Mouse (Mus musculus) midbrain, embryonic 10.5 days (tissue): ENCODE data around the gene Ccdc28b. TPM values are rescaled to one million over a fixed set of nuclear protein-coding genes. Genes with fewer than 3 reads are reported as not detected.

Experiments used
- DNase-seq: peaks from one replicate; pipeline ENCODE4 v3.0.0-alpha.2; 2017; ENCODE audit warnings: low spot score
- H3K27ac ChIP-seq: fragments of 300-500 bp; sonication (generic); replicated peaks from 2 replicates; pipeline ENCODE4 v1.5.1; 2016; ENCODE audit warnings: mild to moderate bottlenecking
- H3K27me3 ChIP-seq: fragments of 300-500 bp; sonication (generic); 2 replicates; pipeline ENCODE4 v1.6.1; 2016; ENCODE audit warnings: low read depth, mild to moderate bottlenecking; ENCODE audit not compliant: poor library complexity, severe bottlenecking
- H3K36me3 ChIP-seq: fragments of 300-500 bp; sonication (generic); 2 replicates; pipeline ENCODE4 v1.6.1; 2016; ENCODE audit warnings: mild to moderate bottlenecking, moderate library complexity
- H3K4me1 ChIP-seq: fragments of 300-500 bp; sonication (generic); 2 replicates; pipeline ENCODE4 v1.6.1; 2016
- H3K4me3 ChIP-seq: fragments of 300-500 bp; sonication (generic); 2 replicates; pipeline ENCODE4 v1.5.1; 2016; ENCODE audit warnings: mild to moderate bottlenecking, moderate library complexity
- H3K9me3 ChIP-seq: fragments of 300-500 bp; sonication (generic); replicated peaks from 2 replicates; pipeline ENCODE4 v1.6.1; 2016; ENCODE audit warnings: mild to moderate bottlenecking
- WGBS: fragments of 180-500 bp; shearing (Covaris S2); methylation state at CpG from one replicate; pipeline ENCODE4 v1.1.7; 2016; 5-methylcytosine and 5-hydroxymethylcytosine counted together
- polyA plus RNA-seq: library from polyadenylated mRNA; unstranded; fragments of >200 nt; fragmentation: Nextera tagmentation; extraction: Ambion mirVana; gene quantifications from 2 replicates; pipeline ENCODE4 v1.2.1, GENCODE M21; 2016

The Ccdc28b gene
- polyA plus RNA-seq = 58.6 and 74.5 TPM in 2 replicates

- peak; percentile 61 for DNase-seq
- Histone ChIP-seq H3K4me3 (peak within 1 kb of the TSS; percentile 73), H3K9me3 (no peaks in the 10 kb centered on the region), H3K36me3 (peaks cover 29% of the 10 kb centered on the region), H3K4me1 (peaks cover 46% of the 10 kb centered on the region), H3K27me3 (no peaks in the 10 kb centered on the region), H3K27ac (peak within 1 kb of the TSS; percentile 89)
- under 1% methylated on average over 10 of the region's 10 CpGs for WGBS
Observed at GRCm38 (mm10) chr4:129623681-129624091, at the start of gene Ccdc28b. Gene Ccdc28b, minus strand, starts transcription at chr4:129623947.

- Histone ChIP-seq H3K27ac (peak overlapping the region; percentile 93), H3K4me3 (peak overlapping the region; percentile 93), H3K27me3 (no peaks in the 10 kb centered on the region), H3K9me3 (no peaks in the 10 kb centered on the region), H3K4me1 (peaks cover 23% of the 10 kb centered on the region), H3K36me3 (peaks cover 29% of the 10 kb centered on the region)
- 12% methylated on average over 10 of the region's 10 CpGs for WGBS
- DNase-seq = no peak
Observed at GRCm38 (mm10) chr4:129672878-129673449, 49.2 kb upstream of the Ccdc28b start.

- H3K36me3 ChIP-seq = peaks cover 24% of the 10 kb centered on the region
- H3K4me1 ChIP-seq = peaks cover 23% of the 10 kb centered on the region
- H3K9me3 ChIP-seq = no peaks in the 10 kb centered on the region
- peak; percentile 91 for DNase-seq
- H3K27ac ChIP-seq = peak within 1 kb of the TSS; percentile 93
- under 1% methylated on average over 65 of the region's 65 CpGs for WGBS
- H3K27me3 ChIP-seq = no peaks in the 10 kb centered on the region
- H3K4me3 ChIP-seq = peak within 1 kb of the TSS; percentile 93
Observed at GRCm38 (mm10) chr4:129672083-129672877, 48.5 kb upstream of the Ccdc28b start, which contains the start of gene Kpna6. Gene Kpna6, minus strand, starts transcription at chr4:129672767.

GRCm38 (mm10) chr4:129671491-129672082, 47.8 kb upstream of the Ccdc28b start:
- DNase-seq = peak; percentile 46
- Histone ChIP-seq H3K4me3 (peak overlapping the region; percentile 93), H3K27me3 (no peaks in the 10 kb centered on the region), H3K4me1 (peaks cover 23% of the 10 kb centered on the region), H3K36me3 (peaks cover 23% of the 10 kb centered on the region), H3K27ac (peak overlapping the region; percentile 93), H3K9me3 (no peaks in the 10 kb centered on the region)
- 11% methylated on average over 12 of the region's 12 CpGs for WGBS

GRCm38 (mm10) chr4:129662255-129662813, 38.6 kb upstream of the Ccdc28b start:
- no peak for DNase-seq
- Histone ChIP-seq H3K27me3 (no peaks in the 10 kb centered on the region), H3K4me3 (no peak overlapping the region), H3K27ac (no peak overlapping the region), H3K4me1 (no peaks in the 10 kb centered on the region), H3K36me3 (peaks cover 80% of the 10 kb centered on the region), H3K9me3 (no peaks in the 10 kb centered on the region)
- WGBS = 91% methylated on average over 3 of the region's 3 CpGs

GRCm38 (mm10) chr4:129661584-129661983, 37.8 kb upstream of the Ccdc28b start:
- H3K27ac ChIP-seq = no peak overlapping the region
- H3K27me3 ChIP-seq = no peaks in the 10 kb centered on the region
- 95% methylated on average over 3 of the region's 3 CpGs for WGBS
- no peak overlapping the region for H3K4me3 ChIP-seq
- H3K36me3 ChIP-seq = peaks cover 81% of the 10 kb centered on the region
- H3K4me1 ChIP-seq = no peaks in the 10 kb centered on the region
- DNase-seq = no peak
- H3K9me3 ChIP-seq = no peaks in the 10 kb centered on the region

GRCm38 (mm10) chr4:129654770-129655169, 31.0 kb upstream of the Ccdc28b start:
- Histone ChIP-seq H3K9me3 (no peaks in the 10 kb centered on the region), H3K27me3 (no peaks in the 10 kb centered on the region), H3K4me1 (no peaks in the 10 kb centered on the region), H3K27ac (no peak overlapping the region), H3K4me3 (no peak overlapping the region), H3K36me3 (peaks cover 97% of the 10 kb centered on the region)
- DNase-seq = no peak
- 93% methylated on average over 14 of the region's 14 CpGs for WGBS

- Histone ChIP-seq H3K4me1 (no peaks in the 10 kb centered on the region), H3K27me3 (no peaks in the 10 kb centered on the region), H3K9me3 (no peaks in the 10 kb centered on the region), H3K36me3 (peaks cover 100% of the 10 kb centered on the region), H3K4me3 (no peak overlapping the region), H3K27ac (no peak overlapping the region)
- DNase-seq = no peak
- WGBS = 95% methylated on average over 8 of the region's 8 CpGs
Observed at GRCm38 (mm10) chr4:129650359-129650758, 26.6 kb upstream of the Ccdc28b start.

GRCm38 (mm10) chr4:129648656-129649055, 24.9 kb upstream of the Ccdc28b start:
- no peak for DNase-seq
- H3K27me3 ChIP-seq = no peaks in the 10 kb centered on the region
- H3K27ac ChIP-seq = no peak overlapping the region
- WGBS = 81% methylated on average over 1 of the region's 1 CpGs
- no peak overlapping the region for H3K4me3 ChIP-seq
- H3K4me1 ChIP-seq = no peaks in the 10 kb centered on the region
- H3K36me3 ChIP-seq = peaks cover 98% of the 10 kb centered on the region
- no peaks in the 10 kb centered on the region for H3K9me3 ChIP-seq

GRCm38 (mm10) chr4:129645204-129645603, 21.5 kb upstream of the Ccdc28b start:
- peaks cover 63% of the 10 kb centered on the region for H3K36me3 ChIP-seq
- 87% methylated on average over 6 of the region's 6 CpGs for WGBS
- no peaks in the 10 kb centered on the region for H3K9me3 ChIP-seq
- peaks cover 7% of the 10 kb centered on the region for H3K4me1 ChIP-seq
- DNase-seq = no peak
- H3K27ac ChIP-seq = no peak overlapping the region
- no peaks in the 10 kb centered on the region for H3K27me3 ChIP-seq
- no peak overlapping the region for H3K4me3 ChIP-seq

- WGBS = 64% methylated on average over 5 of the region's 5 CpGs
- Histone ChIP-seq H3K4me3 (peak overlapping the region; percentile 83), H3K9me3 (no peaks in the 10 kb centered on the region), H3K27me3 (no peaks in the 10 kb centered on the region), H3K36me3 (peaks cover 59% of the 10 kb centered on the region), H3K4me1 (peaks cover 28% of the 10 kb centered on the region), H3K27ac (peak overlapping the region; percentile 93)
- DNase-seq = no peak
Observed at GRCm38 (mm10) chr4:129641756-129642155, 18.0 kb upstream of the Ccdc28b start.

GRCm38 (mm10) chr4:129640638-129641467, 17.1 kb upstream of the Ccdc28b start, which contains the start of gene Txlna:
Gene Txlna, minus strand, starts transcription at chr4:129641065.
- Histone ChIP-seq H3K4me1 (peaks cover 28% of the 10 kb centered on the region), H3K9me3 (no peaks in the 10 kb centered on the region), H3K36me3 (peaks cover 59% of the 10 kb centered on the region), H3K27ac (peak within 1 kb of the TSS; percentile 93), H3K4me3 (peak within 1 kb of the TSS; percentile 83), H3K27me3 (no peaks in the 10 kb centered on the region)
- under 1% methylated on average over 60 of the region's 60 CpGs for WGBS
- peak; percentile 99 for DNase-seq
